Mouse (Mus musculus): ENCODE results near the gene Wdr18.

Gene Wdr18

GRCm38 (mm10) chr10:80019471-80020131, 59.6 kb downstream of the Wdr18 start:
- no peak for DNase-seq (ENCODE audit: inconsistent age in 2 of 2, low spot score in 1 of 2)

All from adrenal gland, adult (tissue).